Mouse (Mus musculus) WW6 (cell line): ENCODE measurements around the gene Apobec4.

Experiments used
- DNase-seq: peaks from one replicate; pipeline ENCODE4 v3.0.0-alpha.2; 2013; ENCODE audit warnings: low read depth, low spot score

Gene Apobec4

GRCm38 (mm10) chr1:152804907-152805306 is 54.6 kb downstream of the Apobec4 start:
- DNase-seq: no peak
